Mouse (Mus musculus) myocyte (in vitro differentiated cells): ENCODE results near the gene Ankrd52.

Source experiments
- CEBPB ChIP-seq: IDR thresholded peaks from 2 replicates; pipeline ENCODE4 v1.6.1; 2011; ENCODE audit warnings: mild to moderate bottlenecking, moderate library complexity; ENCODE audit not compliant: poor library complexity, insufficient read depth, severe bottlenecking
- MAX ChIP-seq: IDR thresholded peaks from one replicate; pipeline ENCODE4 v1.6.1; 2011; ENCODE audit warnings: low read depth, mild to moderate bottlenecking, control low read depth
- POLR2A ChIP-seq: IDR thresholded peaks from one replicate; pipeline ENCODE4 v1.6.1; 2011; ENCODE audit warnings: low read depth, mild to moderate bottlenecking, control low read depth, moderate library complexity; ENCODE audit not compliant: insufficient read length
- POLR2AphosphoS2 ChIP-seq: IDR thresholded peaks from one replicate; pipeline ENCODE4 v1.6.1; 2011; ENCODE audit warnings: low read depth, control low read depth; ENCODE audit not compliant: insufficient read length
- SRF ChIP-seq: IDR thresholded peaks from one replicate; pipeline ENCODE4 v1.6.1; 2011; ENCODE audit warnings: low read depth; ENCODE audit not compliant: control insufficient read depth, insufficient read length
- TCF3 ChIP-seq: IDR thresholded peaks from one replicate; pipeline ENCODE4 v1.6.1; 2011; ENCODE audit warnings: low read depth, control low read depth; ENCODE audit not compliant: insufficient read length
- USF1 ChIP-seq: IDR thresholded peaks from one replicate; pipeline ENCODE4 v1.6.1; 2011; ENCODE audit warnings: low read depth, mild to moderate bottlenecking, control low read depth, moderate library complexity

- TF ChIP-seq POLR2A (no peak), USF1 (no peak), POLR2AphosphoS2 (no peak), MAX (no peak), TCF3 (no peak), CEBPB (no peak), SRF (no peak)
Measured at GRCm38 (mm10) chr10:128412558-128412957, 35.6 kb downstream of the Ankrd52 start.
